Mouse (Mus musculus): ENCODE measurements around the gene 2310046K23Rik. TPM values are rescaled to one million over a fixed set of nuclear protein-coding genes. Genes with fewer than 3 reads are reported as not detected.
"Not testable (repeated sequence)": the region's sequence is repeated elsewhere in the genome, so short reads cannot be mapped to it uniquely, and the experiment has no call there.

2310046K23Rik gene
- polyA plus RNA-seq, 1 experiment from 2014 or later, result not detected

GRCm38 (mm10) chr3:92510786-92511185, 23.5 kb downstream of the 2310046K23Rik start:
- no peaks in the 10 kb centered on the region for H3K36me3 ChIP-seq (ENCODE audit: control insufficient read depth, insufficient read depth)
- no peak overlapping the region for H3K4me2 ChIP-seq (ENCODE audit: low read length)
- H3K9ac ChIP-seq (replicated peaks; ENCODE audit: low read depth, low read length), result no peak overlapping the region
- no peaks in the 10 kb centered on the region for H3K9me3 ChIP-seq (ENCODE audit: control insufficient read depth, low read length)
- H3K4me1 ChIP-seq (replicated peaks; ENCODE audit: control insufficient read depth, insufficient read depth, low read length), result no peaks in the 10 kb centered on the region
- H3K4me3 ChIP-seq (replicated peaks; ENCODE audit: low read length), result no peak overlapping the region
- H3K27ac ChIP-seq (ENCODE audit: low read length), result no peak overlapping the region
- no peaks in the 10 kb centered on the region for H3K27me3 ChIP-seq (replicated peaks; ENCODE audit: control insufficient read depth, insufficient read depth, low read length)
- ATAC-seq, result no peak

GRCm38 (mm10) chr3:92508185-92508584, 26.1 kb downstream of the 2310046K23Rik start:
- H3K27me3 ChIP-seq (replicated peaks; ENCODE audit: control insufficient read depth, insufficient read depth, low read length), result no peaks in the 10 kb centered on the region
- 95% methylated on average over 1 of the region's 1 CpGs for WGBS
- no peak overlapping the region for H3K27ac ChIP-seq (ENCODE audit: low read length)
- no peak overlapping the region for H3K4me3 ChIP-seq (replicated peaks; ENCODE audit: low read length)
- H3K9me3 ChIP-seq (ENCODE audit: control insufficient read depth, low read length), result no peaks in the 10 kb centered on the region
- no peaks in the 10 kb centered on the region for H3K4me1 ChIP-seq (replicated peaks; ENCODE audit: control insufficient read depth, insufficient read depth, low read length)
- no peaks in the 10 kb centered on the region for H3K36me3 ChIP-seq (ENCODE audit: control insufficient read depth, insufficient read depth)
- H3K4me2 ChIP-seq (ENCODE audit: low read length), result no peak overlapping the region
- H3K9ac ChIP-seq (replicated peaks; ENCODE audit: low read depth, low read length), result no peak overlapping the region
- ATAC-seq, result no peak

GRCm38 (mm10) chr3:92503528-92503927, 30.8 kb downstream of the 2310046K23Rik start:
- H3K4me1 ChIP-seq (replicated peaks; ENCODE audit: control insufficient read depth, insufficient read depth, low read length), result no peaks in the 10 kb centered on the region
- H3K27me3 ChIP-seq (replicated peaks; ENCODE audit: control insufficient read depth, insufficient read depth, low read length), result no peaks in the 10 kb centered on the region
- H3K4me2 ChIP-seq (ENCODE audit: low read length), result no peak overlapping the region
- no peak overlapping the region for H3K4me3 ChIP-seq (replicated peaks; ENCODE audit: low read length)
- H3K27ac ChIP-seq (ENCODE audit: low read length), result no peak overlapping the region
- no peak overlapping the region for H3K9ac ChIP-seq (replicated peaks; ENCODE audit: low read depth, low read length)
- ATAC-seq, result no peak
- no peaks in the 10 kb centered on the region for H3K9me3 ChIP-seq (ENCODE audit: control insufficient read depth, low read length)
- no peaks in the 10 kb centered on the region for H3K36me3 ChIP-seq (ENCODE audit: control insufficient read depth, insufficient read depth)

DNA sequence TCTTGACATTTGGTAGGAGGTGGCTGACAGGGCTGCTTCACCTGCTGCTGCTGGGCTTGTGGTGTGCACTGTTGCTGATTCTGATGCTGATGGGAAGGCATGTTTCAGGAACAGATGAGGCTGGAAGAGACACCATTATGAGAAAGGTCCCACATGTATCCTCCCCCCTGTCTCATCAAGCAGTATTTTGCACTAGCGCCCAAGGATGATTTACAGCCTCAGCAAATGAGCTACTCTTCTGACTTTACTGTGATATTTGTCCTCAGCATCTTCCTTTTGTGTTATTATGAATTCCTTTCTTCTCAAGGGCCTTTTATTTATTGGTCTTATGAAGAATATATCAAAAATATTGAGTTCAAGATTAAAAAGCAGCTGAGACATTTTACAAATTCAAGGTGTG, 33.9 kb downstream of the 2310046K23Rik start, which contains the start of gene Sprr4:
Gene Sprr4, minus strand, starts transcription at position 101 of the 400 bp plus-strand sequence.
- Histone ChIP-seq H3K9me3 (ENCODE audit: control insufficient read depth, low read length) (no peaks in the 10 kb centered on the region), H3K36me3 (ENCODE audit: control insufficient read depth, insufficient read depth) (no peaks in the 10 kb centered on the region), H3K4me1 (replicated peaks; ENCODE audit: control insufficient read depth, insufficient read depth, low read length) (no peaks in the 10 kb centered on the region), H3K4me2 (ENCODE audit: low read length) (no peak within 1 kb of the TSS), H3K4me3 (replicated peaks; ENCODE audit: low read length) (no peak within 1 kb of the TSS), H3K9ac (replicated peaks; ENCODE audit: low read depth, low read length) (no peak within 1 kb of the TSS), H3K27me3 (replicated peaks; ENCODE audit: control insufficient read depth, insufficient read depth, low read length) (no peaks in the 10 kb centered on the region), H3K27ac (ENCODE audit: low read length) (no peak within 1 kb of the TSS)
- 100% methylated on average over 1 of the region's 1 CpGs for WGBS
- no peak for ATAC-seq

DNA sequence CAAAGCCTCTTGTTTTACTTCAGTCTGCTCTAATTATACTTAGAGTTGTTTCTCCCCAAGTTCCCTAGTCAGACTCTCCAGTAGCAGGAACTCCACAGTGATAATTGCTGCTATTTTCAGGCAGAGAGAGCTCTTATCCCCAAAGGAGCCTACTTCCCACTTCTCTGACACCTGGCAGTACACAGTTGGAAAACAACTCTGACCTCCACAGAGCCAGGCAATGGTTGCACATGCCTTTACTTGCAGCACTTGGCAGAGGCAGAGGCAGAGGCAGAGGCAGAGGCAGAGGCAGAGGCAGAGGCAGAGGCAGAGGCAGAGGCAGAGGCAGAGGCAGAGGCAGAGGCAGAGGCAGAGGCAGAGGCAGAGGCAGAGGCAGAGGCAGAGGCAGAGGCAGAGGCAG, 44.0 kb downstream of the 2310046K23Rik start:
- H3K27ac ChIP-seq (ENCODE audit: low read length); H3K27me3 ChIP-seq (replicated peaks; ENCODE audit: control insufficient read depth, insufficient read depth, low read length); H3K4me2 ChIP-seq (ENCODE audit: low read length); H3K4me3 ChIP-seq (replicated peaks; ENCODE audit: low read length); H3K4me1 ChIP-seq (replicated peaks; ENCODE audit: control insufficient read depth, insufficient read depth, low read length); H3K9me3 ChIP-seq (ENCODE audit: control insufficient read depth, low read length); H3K36me3 ChIP-seq (ENCODE audit: control insufficient read depth, insufficient read depth); H3K9ac ChIP-seq (replicated peaks; ENCODE audit: low read depth, low read length); ATAC-seq: not testable (repeated sequence)

DNA sequence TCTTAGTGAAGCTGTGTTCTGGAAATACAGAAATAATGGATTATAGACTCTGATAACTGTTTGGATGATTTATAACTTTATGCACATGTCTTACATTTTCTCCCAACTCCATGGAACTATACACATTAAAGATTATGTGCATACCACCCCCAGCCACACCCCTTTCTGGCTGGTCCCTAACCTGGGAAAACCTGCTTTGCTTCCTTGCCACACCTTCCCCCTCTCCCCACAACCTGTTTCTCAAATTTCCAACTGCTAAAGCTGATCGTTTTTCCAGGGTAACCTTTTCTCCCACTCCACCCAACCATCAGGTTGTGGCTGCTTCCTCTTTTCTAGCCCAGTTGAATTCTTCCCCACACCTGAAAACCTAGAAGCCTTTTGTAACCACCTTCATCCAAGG, 48.0 kb downstream of the 2310046K23Rik start:
- Histone ChIP-seq H3K9me3 (ENCODE audit: control insufficient read depth, low read length) (no peaks in the 10 kb centered on the region), H3K4me2 (ENCODE audit: low read length) (no peak overlapping the region), H3K4me1 (replicated peaks; ENCODE audit: control insufficient read depth, insufficient read depth, low read length) (no peaks in the 10 kb centered on the region), H3K4me3 (replicated peaks; ENCODE audit: low read length) (no peak overlapping the region), H3K9ac (replicated peaks; ENCODE audit: low read depth, low read length) (no peak overlapping the region), H3K36me3 (ENCODE audit: control insufficient read depth, insufficient read depth) (no peaks in the 10 kb centered on the region), H3K27ac (ENCODE audit: low read length) (no peak overlapping the region), H3K27me3 (replicated peaks; ENCODE audit: control insufficient read depth, insufficient read depth, low read length) (no peaks in the 10 kb centered on the region)
- ATAC-seq, result no peak
- 61% methylated on average over 1 of the region's 1 CpGs for WGBS

DNA sequence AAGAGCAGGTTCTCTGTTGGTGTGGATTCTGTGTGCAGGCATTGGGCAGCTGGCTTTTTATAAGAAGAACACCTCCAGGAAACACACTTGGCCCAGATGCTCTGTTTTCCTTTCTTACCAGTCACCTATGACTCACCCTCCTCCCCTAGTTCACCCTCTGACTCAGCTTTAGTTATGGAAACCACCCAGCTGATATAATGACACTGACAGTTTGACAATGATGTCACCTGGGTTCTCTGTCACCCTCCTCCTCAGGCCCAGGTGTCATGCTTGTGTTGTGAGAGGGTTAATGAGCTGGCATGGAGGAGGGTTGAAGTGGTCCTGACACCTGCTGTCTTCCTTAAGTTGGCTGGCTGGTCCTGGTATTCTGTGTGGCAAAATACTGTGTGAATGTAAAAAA, 48.4 kb downstream of the 2310046K23Rik start, which contains the start of gene Sprr1a:
Gene Sprr1a, minus strand, starts transcription at position 33 of the 400 bp plus-strand sequence.
- no peak within 1 kb of the TSS for H3K27ac ChIP-seq (ENCODE audit: low read length)
- H3K27me3 ChIP-seq (replicated peaks; ENCODE audit: control insufficient read depth, insufficient read depth, low read length), result no peaks in the 10 kb centered on the region
- H3K36me3 ChIP-seq (ENCODE audit: control insufficient read depth, insufficient read depth), result no peaks in the 10 kb centered on the region
- H3K9ac ChIP-seq (replicated peaks; ENCODE audit: low read depth, low read length), result no peak within 1 kb of the TSS
- no peaks in the 10 kb centered on the region for H3K4me1 ChIP-seq (replicated peaks; ENCODE audit: control insufficient read depth, insufficient read depth, low read length)
- no peaks in the 10 kb centered on the region for H3K9me3 ChIP-seq (ENCODE audit: control insufficient read depth, low read length)
- no peak for ATAC-seq
- H3K4me3 ChIP-seq (replicated peaks; ENCODE audit: low read length), result no peak within 1 kb of the TSS
- no peak within 1 kb of the TSS for H3K4me2 ChIP-seq (ENCODE audit: low read length)

Other genes starting within 250 kb of the 2310046K23Rik start
- gene Sprr2a3, start 249.1 kb downstream of the 2310046K23Rik start, polyA plus RNA-seq (2015; fragmentation: Nextera tagmentation; extraction: Ambion mirVana), result not detected in 2 replicates
- gene Sprr2b, start 217.9 kb downstream of the 2310046K23Rik start, polyA plus RNA-seq (2015; fragmentation: Nextera tagmentation; extraction: Ambion mirVana), result not detected in 2 replicates
- gene Sprr2d, start 195.4 kb downstream of the 2310046K23Rik start, polyA plus RNA-seq (2015; fragmentation: Nextera tagmentation; extraction: Ambion mirVana), result not detected in 2 replicates
- not detected in 2 replicates for gene Sprr2e, start 182.4 kb downstream of the 2310046K23Rik start, polyA plus RNA-seq (2015; fragmentation: Nextera tagmentation; extraction: Ambion mirVana)
- gene Sprr2f, start 169.3 kb downstream of the 2310046K23Rik start, polyA plus RNA-seq (2015; fragmentation: Nextera tagmentation; extraction: Ambion mirVana), result not detected in 2 replicates
- not detected in 2 replicates for gene Sprr2h, start 148.8 kb downstream of the 2310046K23Rik start, polyA plus RNA-seq (2015; fragmentation: Nextera tagmentation; extraction: Ambion mirVana)
- not detected in 2 replicates for gene Sprr2i, start 126.5 kb downstream of the 2310046K23Rik start, polyA plus RNA-seq (2015; fragmentation: Nextera tagmentation; extraction: Ambion mirVana)
- not detected in 2 replicates for gene Sprr2j-ps, start 116.4 kb downstream of the 2310046K23Rik start, polyA plus RNA-seq (2015; fragmentation: Nextera tagmentation; extraction: Ambion mirVana)
- 5.5 and 9.6 TPM in 2 replicates for gene Gm9774, start 105.1 kb downstream of the 2310046K23Rik start, polyA plus RNA-seq (2015; fragmentation: Nextera tagmentation; extraction: Ambion mirVana)
- not detected in 2 replicates for gene Sprr2k, start 101.9 kb downstream of the 2310046K23Rik start, polyA plus RNA-seq (2015; fragmentation: Nextera tagmentation; extraction: Ambion mirVana)
- gene Sprr1b, start 95.7 kb downstream of the 2310046K23Rik start, polyA plus RNA-seq (2015; fragmentation: Nextera tagmentation; extraction: Ambion mirVana), result not detected in 2 replicates
- not detected in 2 replicates for gene Sprr3, start 75.8 kb downstream of the 2310046K23Rik start, polyA plus RNA-seq (2015; fragmentation: Nextera tagmentation; extraction: Ambion mirVana)
- 0.32 TPM in 1 of 2 replicates, not detected in the other for gene Sprr1a, start 48.6 kb downstream of the 2310046K23Rik start, polyA plus RNA-seq (2015; fragmentation: Nextera tagmentation; extraction: Ambion mirVana)
- not detected in 2 replicates for gene Sprr4, start 34.0 kb downstream of the 2310046K23Rik start, polyA plus RNA-seq (2015; fragmentation: Nextera tagmentation; extraction: Ambion mirVana)
- not detected in 2 replicates for gene Ivl, start 39.2 kb upstream of the 2310046K23Rik start, polyA plus RNA-seq (2015; fragmentation: Nextera tagmentation; extraction: Ambion mirVana)
- not detected in 2 replicates for gene Smcp, start 54.5 kb upstream of the 2310046K23Rik start, polyA plus RNA-seq (2015; fragmentation: Nextera tagmentation; extraction: Ambion mirVana)
- gene 2210017I01Rik, start 73.0 kb upstream of the 2310046K23Rik start, polyA plus RNA-seq (2015; fragmentation: Nextera tagmentation; extraction: Ambion mirVana), result not detected in 2 replicates
- not detected in 2 replicates for gene Lce6a, start 87.1 kb upstream of the 2310046K23Rik start, polyA plus RNA-seq (2015; fragmentation: Nextera tagmentation; extraction: Ambion mirVana)
- gene Lce1a1, start 113.8 kb upstream of the 2310046K23Rik start, polyA plus RNA-seq (2015; fragmentation: Nextera tagmentation; extraction: Ambion mirVana), result not detected in 2 replicates
- gene Lce1b, start 122.4 kb upstream of the 2310046K23Rik start, polyA plus RNA-seq (2015; fragmentation: Nextera tagmentation; extraction: Ambion mirVana), result not detected in 2 replicates
- gene Lce1a2, start 135.8 kb upstream of the 2310046K23Rik start, polyA plus RNA-seq (2015; fragmentation: Nextera tagmentation; extraction: Ambion mirVana), result not detected in 2 replicates
- not detected in 2 replicates for gene Lce1c, start 144.7 kb upstream of the 2310046K23Rik start, polyA plus RNA-seq (2015; fragmentation: Nextera tagmentation; extraction: Ambion mirVana)
- not detected in 2 replicates for gene Lce1d, start 152.7 kb upstream of the 2310046K23Rik start, polyA plus RNA-seq (2015; fragmentation: Nextera tagmentation; extraction: Ambion mirVana)
- gene Lce1e, start 174.6 kb upstream of the 2310046K23Rik start, polyA plus RNA-seq (2015; fragmentation: Nextera tagmentation; extraction: Ambion mirVana), result not detected in 2 replicates
- not detected in 2 replicates for gene Lce1f, start 185.8 kb upstream of the 2310046K23Rik start, polyA plus RNA-seq (2015; fragmentation: Nextera tagmentation; extraction: Ambion mirVana)
- gene Gm38119, start 204.6 kb upstream of the 2310046K23Rik start, polyA plus RNA-seq (2015; fragmentation: Nextera tagmentation; extraction: Ambion mirVana), result not detected in 2 replicates
- gene Lce1g, start 217.8 kb upstream of the 2310046K23Rik start, polyA plus RNA-seq (2015; fragmentation: Nextera tagmentation; extraction: Ambion mirVana), result not detected in 2 replicates
- gene Lce1h, start 230.6 kb upstream of the 2310046K23Rik start, polyA plus RNA-seq (2015; fragmentation: Nextera tagmentation; extraction: Ambion mirVana), result not detected in 2 replicates
- gene Lce1i, start 244.4 kb upstream of the 2310046K23Rik start, polyA plus RNA-seq (2015; fragmentation: Nextera tagmentation; extraction: Ambion mirVana), result not detected in 2 replicates

Measured in forebrain, embryonic 16.5 days (tissue).